Mouse (Mus musculus): ENCODE data around the gene Phtf2.
"Not testable (repeated sequence)": the region's sequence is repeated elsewhere in the genome, so short reads cannot be mapped to it uniquely, and the experiment has no call there.

Gene Phtf2

GRCm38 (mm10) chr5:20864216-20864969 lies 17.5 kb downstream of the Phtf2 start:
- DNase-seq (ENCODE audit: low spot score) = no peak

GRCm38 (mm10) chr5:20861901-20862300 lies 20.0 kb downstream of the Phtf2 start:
- no peak for DNase-seq (ENCODE audit: low spot score)

GRCm38 (mm10) chr5:20860565-20860964 lies 21.4 kb downstream of the Phtf2 start:
- no peak for DNase-seq (ENCODE audit: low spot score)

- no peak for DNase-seq (ENCODE audit: low spot score)
These were observed 23.5 kb downstream of the Phtf2 start for GRCm38 (mm10) chr5:20858404-20858803.

GRCm38 (mm10) chr5:20855066-20855465 lies 26.9 kb downstream of the Phtf2 start:
- DNase-seq (ENCODE audit: low spot score) = no peak

GRCm38 (mm10) chr5:20847010-20847409 lies 34.9 kb downstream of the Phtf2 start:
- no peak for DNase-seq (ENCODE audit: low spot score)

GRCm38 (mm10) chr5:20843816-20844215 lies 38.1 kb downstream of the Phtf2 start:
- no peak for DNase-seq (ENCODE audit: low spot score)

- no peak for DNase-seq (ENCODE audit: low spot score)
These were observed 38.5 kb downstream of the Phtf2 start for GRCm38 (mm10) chr5:20843405-20843804.

GRCm38 (mm10) chr5:20837082-20837481 lies 44.8 kb downstream of the Phtf2 start:
- no peak for DNase-seq (ENCODE audit: low spot score)

GRCm38 (mm10) chr5:20834399-20834798 lies 47.5 kb downstream of the Phtf2 start:
- DNase-seq (ENCODE audit: low spot score) = no peak

GRCm38 (mm10) chr5:20831433-20831832 lies 50.5 kb downstream of the Phtf2 start:
- no peak for DNase-seq (ENCODE audit: low spot score)

- DNase-seq (ENCODE audit: low spot score) = no peak
These were observed 51.2 kb downstream of the Phtf2 start for GRCm38 (mm10) chr5:20830717-20831116.

- DNase-seq (ENCODE audit: low spot score) = no peak
These were observed 60.3 kb downstream of the Phtf2 start for GRCm38 (mm10) chr5:20821647-20822046.

- no peak for DNase-seq (ENCODE audit: low spot score)
These were observed 60.8 kb downstream of the Phtf2 start for GRCm38 (mm10) chr5:20821122-20821521.

- no peak for DNase-seq (ENCODE audit: low spot score)
These were observed 66.8 kb downstream of the Phtf2 start for GRCm38 (mm10) chr5:20815094-20815493.

- no peak for DNase-seq (ENCODE audit: low spot score)
These were observed 71.5 kb downstream of the Phtf2 start for GRCm38 (mm10) chr5:20810449-20810848.

- DNase-seq (ENCODE audit: low spot score) = no peak
These were observed 86.0 kb downstream of the Phtf2 start for GRCm38 (mm10) chr5:20795932-20796331.

- no peak for DNase-seq (ENCODE audit: low spot score)
These were observed 90.0 kb downstream of the Phtf2 start for GRCm38 (mm10) chr5:20791793-20792554.

GRCm38 (mm10) chr5:20786471-20786870 lies 95.5 kb downstream of the Phtf2 start:
- not testable (repeated sequence) for DNase-seq (ENCODE audit: low spot score)

- DNase-seq (ENCODE audit: low spot score) = no peak
These were observed 100.8 kb downstream of the Phtf2 start for GRCm38 (mm10) chr5:20781116-20781515.

- no peak for DNase-seq (ENCODE audit: low spot score)
These were observed 102.7 kb downstream of the Phtf2 start for GRCm38 (mm10) chr5:20779191-20779590.

GRCm38 (mm10) chr5:20778274-20778984 lies 103.5 kb downstream of the Phtf2 start:
- peak; percentile 22 for DNase-seq (ENCODE audit: low spot score)

GRCm38 (mm10) chr5:20773341-20773740 lies 108.6 kb downstream of the Phtf2 start:
- no peak for DNase-seq (ENCODE audit: low spot score)
